Mouse (Mus musculus) T-cell, adult 66 days (primary cell): ENCODE measurements around the gene Fstl1. TPM values are rescaled to one million over a fixed set of nuclear protein-coding genes. Genes with fewer than 3 reads are reported as not detected.

Experiments used
- total RNA-seq, 2 experiments: library from RNA; stranded (reverse); gene quantifications; 3 replicates in 1 of 2; 4 replicates in 1 of 2; pipeline ENCODE4 v1.2.4; 2023

Gene Fstl1
- total RNA-seq, result under 1 TPM in 1 of 2 experiments, not detected in 1; 0.83 TPM

GRCm38 (mm10) chr16:37776860-37777651, at the start of gene Fstl1:
Gene Fstl1, plus strand, starts transcription at chr16:37776873.

GRCm38 (mm10) chr16:37861029-37861428, 84.4 kb downstream of the Fstl1 start, which contains the start of gene Gm36028:
Gene Gm36028, minus strand, starts transcription at chr16:37861146.

GRCm38 (mm10) chr16:37867791-37868505, 91.3 kb downstream of the Fstl1 start, which contains the start of gene Lrrc58:
Gene Lrrc58, plus strand, starts transcription at chr16:37868389.

Other genes with a start within 250 kb of the Fstl1 start
- 10 to 100 TPM; 13.4 to 13.6 TPM for gene Gtf2e1, start 237.1 kb upstream of the Fstl1 start, total RNA-seq
- gene Rabl3, start 237.0 kb upstream of the Fstl1 start, total RNA-seq, result 10 to 100 TPM in 1 of 2 experiments, 1 to 10 TPM in 1; 9.2 to 12.5 TPM
- not detected for gene Hgd, start 196.7 kb upstream of the Fstl1 start, total RNA-seq
- gene Ndufb4, start 122.4 kb upstream of the Fstl1 start, total RNA-seq, result 10 to 100 TPM; 47.5 to 52.5 TPM
- gene Gm36028, start 84.3 kb downstream of the Fstl1 start, total RNA-seq, result not detected
- 10 to 100 TPM; 36.9 to 37.0 TPM for gene Lrrc58, start 91.5 kb downstream of the Fstl1 start, total RNA-seq
- not detected for gene Gpr156, start 139.6 kb downstream of the Fstl1 start, total RNA-seq